Mouse (Mus musculus) CH12.LX (cell line): ENCODE measurements around the gene Rph3al.

ENCODE experiments used
- CTCF ChIP-seq, 2 experiments: IDR thresholded peaks in 1 of 2; conservative IDR thresholded peaks in 1 of 2; 2 replicates each; pipeline ENCODE4 v1.5.1; 2011 to 2012; ENCODE audit warnings: low read depth in 2 of 2, low read length in 2 of 2, improper control_type of control experiment in 1 of 2, inconsistent platforms in 1 of 2, mild to moderate bottlenecking in 1 of 2, moderate library complexity in 1 of 2
- IRF4 ChIP-seq: IDR thresholded peaks from 2 replicates; pipeline ENCODE4 v1.6.1; 2014; ENCODE audit warnings: low read depth, mild to moderate bottlenecking, inconsistent platforms, low read length, improper control_type of control experiment
- MEF2A ChIP-seq: IDR thresholded peaks from 2 replicates; pipeline ENCODE4 v1.6.1; 2014; ENCODE audit warnings: low read depth, mild to moderate bottlenecking, inconsistent platforms, low read length, improper control_type of control experiment, borderline replicate concordance
- POLR2A ChIP-seq: IDR thresholded peaks from 2 replicates; pipeline ENCODE4 v1.6.1; 2011; ENCODE audit warnings: low read depth, mild to moderate bottlenecking, improper control_type of control experiment, low read length
- ZMIZ1 ChIP-seq: IDR thresholded peaks from 2 replicates; pipeline ENCODE4 v1.6.1; 2012; ENCODE audit warnings: low read depth, mild to moderate bottlenecking, inconsistent platforms, low read length, improper control_type of control experiment

GRCm38 (mm10) chr11:75947223-75947622, 9.0 kb upstream of the Rph3al start:
- TF ChIP-seq POLR2A (no peak), MEF2A (no peak), IRF4 (no peak), CTCF (conservative IDR thresholded peaks at IDR 0.05 in 1 of 2, IDR thresholded peaks at IDR 0.05 in 1 of 2; ENCODE audit: low read depth in 2 of 2, low read length in 2 of 2) (peak in 1 of 2 experiments; percentile 8; a peak in 1 of 4 replicates), ZMIZ1 (no peak)
